Mouse (Mus musculus): Measurements from ENCODE around the gene 2610001J05Rik.
"Not testable (repeated sequence)": the region's sequence is repeated elsewhere in the genome, so short reads cannot be mapped to it uniquely, and the experiment has no call there.

2610001J05Rik gene

GRCm38 (mm10) chr6:13870919-13871624 lies at the start of gene 2610001J05Rik:
Gene 2610001J05Rik, minus strand, starts transcription at chr6:13871518.
- peak; percentile 80 for DNase-seq (ENCODE audit: low read depth)

- no peak for DNase-seq (ENCODE audit: low read depth)
Observed at GRCm38 (mm10) chr6:13909762-13910537, 38.6 kb upstream of the 2610001J05Rik start.

DNA sequence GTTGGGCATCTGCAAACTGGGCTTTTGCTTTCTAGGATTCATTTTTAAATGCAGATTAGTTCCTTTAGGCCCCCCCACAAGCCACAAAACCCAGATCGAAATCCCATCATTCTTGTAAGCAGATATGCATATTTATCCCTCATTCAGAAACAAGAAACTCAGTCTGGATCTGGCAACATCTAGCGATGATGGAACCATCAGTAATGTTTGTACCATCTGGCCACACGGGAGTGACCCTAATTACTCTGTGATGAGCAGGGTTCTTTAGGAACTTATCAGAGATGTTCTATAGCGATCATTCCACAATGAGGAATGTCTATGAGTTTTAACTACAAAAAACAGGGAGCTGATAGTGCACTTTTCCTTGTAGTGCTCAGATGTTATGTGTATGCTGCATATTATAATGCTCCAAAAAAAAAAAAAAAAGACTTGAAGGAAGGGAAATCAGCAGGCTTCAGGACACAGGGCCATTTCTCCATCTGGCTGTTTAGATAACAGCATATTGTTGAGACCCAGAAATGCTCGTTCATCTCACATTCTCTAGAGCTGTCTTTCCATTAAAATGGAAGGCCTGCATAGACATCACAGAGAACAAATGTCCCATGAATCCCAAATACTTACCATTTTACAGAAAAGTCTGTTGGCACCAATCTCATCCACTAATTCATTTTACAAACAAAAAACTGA lies 31.8 kb upstream of the 2610001J05Rik start:
- no peak for DNase-seq (ENCODE audit: low read depth)

- no peak for DNase-seq (ENCODE audit: low read depth)
Observed at GRCm38 (mm10) chr6:13884877-13885592, 13.7 kb upstream of the 2610001J05Rik start.

GRCm38 (mm10) chr6:13882919-13883318 lies 11.6 kb upstream of the 2610001J05Rik start:
- DNase-seq (ENCODE audit: low read depth), result no peak

DNA sequence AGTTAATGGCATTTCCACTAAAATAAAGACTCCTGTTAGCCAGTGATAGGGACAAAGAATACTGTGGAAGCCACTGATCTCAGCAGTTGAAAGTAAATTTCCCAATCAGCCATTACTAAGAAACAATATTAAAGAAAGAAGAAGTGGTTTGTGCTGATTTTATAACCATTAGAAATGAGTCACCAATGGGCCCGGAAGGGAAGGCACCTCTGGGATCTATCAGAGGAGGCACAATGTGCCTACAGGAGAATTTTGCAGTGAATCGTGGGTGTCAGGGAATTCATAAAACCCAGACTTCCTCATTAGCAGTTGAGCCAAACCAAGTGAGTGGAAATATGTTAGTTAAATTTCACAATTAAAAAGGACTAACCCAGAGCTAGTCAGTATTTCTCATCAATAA lies 2.6 kb upstream of the 2610001J05Rik start:
- no peak for DNase-seq (ENCODE audit: low read depth)

GRCm38 (mm10) chr6:13872076-13872475 lies 758 bp upstream of the 2610001J05Rik start:
- DNase-seq (ENCODE audit: low read depth), result no peak

DNA sequence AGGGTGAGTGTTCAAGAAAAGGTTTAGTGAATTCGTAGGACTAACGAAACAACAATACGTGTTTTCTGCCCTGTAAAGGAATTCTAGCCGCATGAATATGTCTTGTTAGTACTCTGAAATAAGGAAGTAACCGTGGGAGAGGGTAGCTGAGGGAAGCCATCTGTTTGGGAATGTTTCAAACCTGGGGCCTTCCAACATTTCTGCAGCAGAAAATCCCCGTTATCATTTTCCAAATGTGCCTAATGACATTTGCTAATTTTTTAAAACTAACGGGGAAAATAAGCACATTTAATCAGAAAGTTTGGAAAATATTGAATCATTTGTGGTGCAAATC lies 274 bp upstream of the 2610001J05Rik start:
- DNase-seq (ENCODE audit: low read depth), result no peak

- DNase-seq (ENCODE audit: low read depth), result no peak
Observed at GRCm38 (mm10) chr6:13870289-13870741, 1.0 kb downstream of the 2610001J05Rik start.

DNA sequence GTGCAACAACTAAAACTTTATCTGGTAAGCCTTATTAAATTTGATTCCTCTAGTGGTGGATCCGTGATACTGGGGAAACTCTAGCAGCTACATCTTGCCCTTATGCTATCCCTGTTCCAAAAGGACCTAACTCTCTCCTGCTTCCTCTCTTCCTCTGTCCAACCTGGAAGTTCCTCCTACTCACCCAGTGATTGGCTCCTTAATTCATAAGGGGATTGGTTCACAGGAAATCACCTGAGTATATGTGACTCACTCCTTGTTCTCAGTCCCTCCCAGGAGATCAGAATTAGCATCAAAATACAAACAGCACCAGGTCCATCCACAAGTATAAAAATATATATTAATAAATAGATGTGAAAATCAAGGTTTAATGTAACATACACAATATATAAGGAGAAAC lies 10.7 kb downstream of the 2610001J05Rik start:
- no peak for DNase-seq (ENCODE audit: low read depth)

- no peak for DNase-seq (ENCODE audit: low read depth)
Observed at GRCm38 (mm10) chr6:13859877-13860585, 11.3 kb downstream of the 2610001J05Rik start.

- no peak for DNase-seq (ENCODE audit: low read depth)
Observed at GRCm38 (mm10) chr6:13854230-13854629, 17.1 kb downstream of the 2610001J05Rik start.

DNA sequence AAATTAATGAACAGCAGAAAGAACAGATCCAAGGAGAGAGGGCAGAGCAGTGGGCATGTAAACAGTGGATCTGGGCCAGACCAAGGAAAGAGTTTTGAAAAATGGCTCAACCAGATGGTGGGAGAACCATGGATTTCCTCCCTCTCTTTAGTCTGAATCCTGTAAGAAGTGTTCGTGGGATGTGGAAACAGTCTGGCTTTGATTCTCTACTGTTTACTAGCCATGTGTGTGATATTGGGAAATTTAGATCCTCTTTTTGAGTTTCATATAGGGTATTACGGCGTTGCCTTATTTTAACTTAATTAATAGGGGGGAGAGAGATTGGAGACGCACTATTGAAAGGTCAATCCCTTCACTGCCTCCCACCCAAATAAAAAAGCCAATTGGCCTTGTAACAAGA lies 18.1 kb downstream of the 2610001J05Rik start:
- DNase-seq (ENCODE audit: low read depth), result no peak

- not testable (repeated sequence) for DNase-seq (ENCODE audit: low read depth)
Observed at GRCm38 (mm10) chr6:13846031-13846430, 25.3 kb downstream of the 2610001J05Rik start.

DNA sequence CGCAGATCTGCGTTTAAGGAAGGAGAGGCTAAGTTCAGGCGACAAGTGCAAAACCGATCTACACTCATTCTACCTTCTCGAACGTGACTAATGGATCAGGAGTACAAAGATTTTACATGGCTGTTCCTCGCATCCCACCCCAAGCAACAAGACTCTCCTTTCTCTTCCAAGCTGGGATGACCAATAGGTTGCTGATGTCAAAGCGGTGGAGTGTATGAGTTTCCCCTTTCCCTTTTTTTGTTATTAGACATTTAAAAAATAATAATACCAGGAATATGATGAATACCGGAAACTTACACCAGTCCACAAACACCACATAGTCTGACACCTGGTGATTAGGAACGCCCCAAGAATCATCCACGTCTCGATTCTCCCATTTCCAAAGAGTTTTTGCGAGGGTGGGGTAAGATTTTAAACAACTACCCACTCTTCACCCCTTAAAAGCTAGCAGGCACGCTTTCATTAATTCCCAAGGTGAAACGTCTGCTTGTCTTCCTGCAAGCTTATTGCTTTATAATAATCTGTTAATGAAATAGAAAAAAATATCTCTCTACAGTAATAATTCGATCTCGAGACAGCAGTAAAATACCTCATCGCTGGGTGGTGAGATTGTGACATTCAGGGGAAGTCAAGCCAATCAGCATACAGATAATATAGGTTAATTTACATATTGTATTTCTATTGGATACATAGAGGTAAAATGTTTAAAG lies 31.8 kb downstream of the 2610001J05Rik start, which contains the start of gene Gpr85:
TSS of gene Gpr85 (minus strand) at position 598 of the 710 bp plus-strand sequence.
- DNase-seq (ENCODE audit: low read depth), result no peak

DNA sequence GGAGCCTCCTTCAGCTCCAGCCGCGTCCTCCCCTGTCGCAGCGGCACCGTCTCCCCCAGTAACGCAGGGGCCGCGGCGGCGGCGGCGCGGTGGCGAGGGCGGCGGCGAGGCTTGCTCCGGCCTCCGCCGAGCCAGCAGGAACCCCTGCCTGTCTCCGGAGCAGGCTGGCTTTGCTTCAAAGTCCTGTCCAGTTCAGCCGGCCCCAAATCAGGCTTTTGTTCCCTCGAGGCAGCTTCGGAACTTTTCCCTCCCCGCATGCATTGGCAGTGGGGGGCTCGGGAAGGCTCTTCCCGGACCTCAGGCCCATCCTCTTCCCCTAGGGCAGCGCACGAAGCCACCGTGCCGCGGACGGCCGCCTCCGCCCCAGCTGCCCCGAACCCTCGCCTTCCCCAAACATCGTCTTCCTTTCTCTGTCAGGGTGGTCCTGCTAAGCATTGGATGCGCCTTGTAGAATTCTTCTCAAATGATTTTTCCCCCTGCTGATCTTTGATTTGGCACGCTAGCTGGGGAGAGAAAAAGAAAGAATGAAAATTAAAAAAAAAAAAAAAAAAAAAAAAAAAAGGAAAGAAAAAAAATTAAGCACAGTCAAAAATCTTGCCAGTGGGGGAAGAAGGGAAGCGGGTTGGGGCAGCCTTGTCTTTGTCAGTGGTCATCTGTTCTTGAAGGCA lies 32.5 kb downstream of the 2610001J05Rik start:
- DNase-seq (ENCODE audit: low read depth), result no peak

- DNase-seq (ENCODE audit: low read depth), result no peak
Observed at GRCm38 (mm10) chr6:13837916-13838676, 33.2 kb downstream of the 2610001J05Rik start.

- no peak for DNase-seq (ENCODE audit: low read depth)
Observed at GRCm38 (mm10) chr6:13836967-13837570, 34.2 kb downstream of the 2610001J05Rik start.
